Mouse (Mus musculus) neural tube, embryonic 15.5 days (tissue): ENCODE data around the gene Map3k11. TPM values are rescaled to one million over a fixed set of nuclear protein-coding genes. Genes with fewer than 3 reads are reported as not detected.
A peak's percentile ranks its signal among the peaks of the same experiment; 100 is the strongest.

Experiments
- ATAC-seq: fragments of 200-750 bp; cut with Nextera tagmentation; 2 replicates; pipeline ENCODE4 v1.8.0; 2017; ENCODE audit warnings: mild to moderate bottlenecking, moderate TSS enrichment, moderate library complexity; ENCODE audit not compliant: low FRiP score
- H3K27ac ChIP-seq: fragments of 300-500 bp; sonication (generic); replicated peaks from 2 replicates; pipeline ENCODE4 v1.5.1; 2015; ENCODE audit warnings: mild to moderate bottlenecking, inconsistent platforms
- H3K27me3 ChIP-seq: fragments of 300-500 bp; sonication (generic); replicated peaks from 2 replicates; pipeline ENCODE4 v1.6.1; 2015; ENCODE audit warnings: inconsistent platforms
- H3K36me3 ChIP-seq: fragments of 300-500 bp; sonication (generic); 2 replicates; pipeline ENCODE4 v1.6.1; 2015; ENCODE audit warnings: inconsistent platforms
- H3K4me1 ChIP-seq: fragments of 300-500 bp; sonication (generic); 2 replicates; pipeline ENCODE4 v1.6.1; 2015; ENCODE audit warnings: inconsistent platforms
- H3K4me2 ChIP-seq: fragments of 300-500 bp; sonication (generic); 2 replicates; pipeline ENCODE4 v1.6.1; 2015; ENCODE audit warnings: inconsistent platforms, mild to moderate bottlenecking, moderate library complexity
- H3K4me3 ChIP-seq: fragments of 300-500 bp; sonication (generic); replicated peaks from 2 replicates; pipeline ENCODE4 v1.5.1; 2015; ENCODE audit warnings: mild to moderate bottlenecking, inconsistent platforms
- H3K9ac ChIP-seq: fragments of 300-500 bp; sonication (generic); replicated peaks from 2 replicates; pipeline ENCODE4 v1.6.1; 2015; ENCODE audit warnings: mild to moderate bottlenecking, inconsistent platforms
- H3K9me3 ChIP-seq: fragments of 300-500 bp; sonication (generic); replicated peaks from 2 replicates; pipeline ENCODE4 v1.6.1; 2016; ENCODE audit warnings: inconsistent platforms
- WGBS: fragments of 180-500 bp; shearing (Covaris S2); methylation state at CpG from one replicate; pipeline ENCODE4 v1.1.7; 2015; ENCODE audit warnings: mixed read lengths; 5-methylcytosine and 5-hydroxymethylcytosine counted together
- polyA plus RNA-seq: library from polyadenylated mRNA; unstranded; fragments of >200 nt; fragmentation: Nextera tagmentation; extraction: Ambion mirVana; gene quantifications from 2 replicates; pipeline ENCODE4 v1.2.1, GENCODE M21; 2015

The Map3k11 gene
- polyA plus RNA-seq = 12.7 and 18.3 TPM in 2 replicates

DNA sequence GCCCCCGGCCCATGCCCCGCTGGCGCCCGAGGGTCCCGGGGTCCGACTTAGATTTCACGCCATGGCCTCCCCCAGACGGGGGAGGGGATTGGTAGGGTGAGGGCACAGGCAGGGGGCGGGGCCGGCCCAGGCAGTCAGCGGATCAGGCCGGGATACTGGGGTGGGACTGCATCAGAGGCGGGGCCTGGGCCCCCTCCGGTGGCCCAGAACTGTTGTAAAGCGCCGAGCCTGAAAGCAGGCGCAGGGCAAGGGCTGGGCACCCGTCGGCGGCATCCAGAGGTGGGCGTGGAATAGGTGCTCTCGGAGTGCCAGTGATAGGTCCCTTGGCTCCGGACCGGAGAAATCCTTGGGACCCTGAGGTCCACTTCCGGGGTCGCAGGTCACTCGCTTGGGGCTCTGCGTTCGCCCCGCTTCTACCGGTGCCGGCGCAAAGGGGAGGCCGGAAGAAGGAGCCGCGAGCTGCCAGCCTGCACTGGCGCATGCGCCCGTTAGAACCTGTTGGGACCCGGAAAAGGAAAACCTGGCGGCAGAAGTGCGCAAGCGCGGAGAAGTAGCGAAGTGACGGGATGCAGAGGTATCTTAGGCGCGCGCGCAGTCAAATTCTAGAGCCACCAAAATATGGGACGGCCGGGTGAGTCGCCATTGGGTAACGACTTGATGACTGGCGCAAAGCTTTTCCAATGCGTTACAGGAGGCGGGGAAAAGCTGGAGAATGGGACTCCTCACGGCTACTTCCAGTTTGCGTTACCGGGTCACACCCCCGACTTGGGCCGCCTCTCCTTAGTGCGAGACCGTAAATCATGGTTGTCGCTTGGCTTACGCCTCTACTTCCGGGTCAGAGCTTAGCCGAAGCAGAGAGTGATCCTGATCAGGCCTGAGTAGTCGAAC, at the start of gene Map3k11, which contains the start of gene Pcnx3:
Gene Map3k11 (plus strand): TSS at position 543 of the 888 bp plus-strand sequence.
Gene Pcnx3 (minus strand): TSS at position 709 of the 888 bp plus-strand sequence.
- H3K9me3 ChIP-seq = no peaks in the 10 kb centered on the region
- peaks cover 39% of the 10 kb centered on the region for H3K36me3 ChIP-seq
- peak; percentile 96 for ATAC-seq
- WGBS = under 1% methylated on average over 69 of the region's 69 CpGs
- H3K4me2 ChIP-seq = peak within 1 kb of the TSS; percentile 95
- peaks cover 55% of the 10 kb centered on the region for H3K4me1 ChIP-seq
- H3K27me3 ChIP-seq = no peaks in the 10 kb centered on the region
- peak within 1 kb of the TSS; percentile 86 for H3K4me3 ChIP-seq
- peak within 1 kb of the TSS; percentile 91 for H3K27ac ChIP-seq
- peak within 1 kb of the TSS; percentile 84 for H3K9ac ChIP-seq

- Histone ChIP-seq H3K9ac (no peak overlapping the region), H3K27ac (no peak overlapping the region), H3K4me2 (no peak overlapping the region), H3K9me3 (no peaks in the 10 kb centered on the region), H3K36me3 (peaks cover 58% of the 10 kb centered on the region), H3K4me1 (peaks cover 32% of the 10 kb centered on the region), H3K4me3 (no peak overlapping the region), H3K27me3 (no peaks in the 10 kb centered on the region)
- ATAC-seq = no peak
- WGBS = 71% methylated on average over 9 of the region's 9 CpGs
Observed at GRCm38 (mm10) chr19:5640339-5640738, 48.2 kb upstream of the Map3k11 start.

- Histone ChIP-seq H3K4me3 (no peak overlapping the region), H3K27me3 (no peaks in the 10 kb centered on the region), H3K9ac (no peak overlapping the region), H3K36me3 (peaks cover 65% of the 10 kb centered on the region), H3K4me2 (no peak overlapping the region), H3K9me3 (no peaks in the 10 kb centered on the region), H3K4me1 (peaks cover 32% of the 10 kb centered on the region), H3K27ac (no peak overlapping the region)
- no peak for ATAC-seq
- 93% methylated on average over 17 of the region's 17 CpGs for WGBS
Observed at GRCm38 (mm10) chr19:5641021-5641420, 47.5 kb upstream of the Map3k11 start.

DNA sequence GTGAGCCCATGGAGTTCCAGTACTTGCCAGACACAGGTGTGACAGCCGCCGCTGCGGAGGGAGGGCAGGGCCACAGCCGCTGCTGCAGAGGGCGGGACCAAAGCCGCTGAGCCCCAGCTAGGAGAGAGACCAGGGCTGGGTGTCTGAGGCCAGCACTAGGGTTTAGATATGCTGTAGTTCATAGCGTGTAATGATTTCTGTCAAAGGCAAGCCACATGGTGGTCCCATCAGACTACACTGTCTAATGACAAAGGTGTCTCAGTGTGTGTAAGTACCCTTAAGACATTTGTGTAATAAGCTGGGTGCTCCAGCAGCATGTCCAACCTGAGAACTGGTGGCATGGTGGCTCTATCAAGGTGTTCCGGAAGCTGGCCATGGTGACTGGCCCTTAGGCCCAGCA, 46.9 kb upstream of the Map3k11 start:
- H3K9me3 ChIP-seq = no peaks in the 10 kb centered on the region

DNA sequence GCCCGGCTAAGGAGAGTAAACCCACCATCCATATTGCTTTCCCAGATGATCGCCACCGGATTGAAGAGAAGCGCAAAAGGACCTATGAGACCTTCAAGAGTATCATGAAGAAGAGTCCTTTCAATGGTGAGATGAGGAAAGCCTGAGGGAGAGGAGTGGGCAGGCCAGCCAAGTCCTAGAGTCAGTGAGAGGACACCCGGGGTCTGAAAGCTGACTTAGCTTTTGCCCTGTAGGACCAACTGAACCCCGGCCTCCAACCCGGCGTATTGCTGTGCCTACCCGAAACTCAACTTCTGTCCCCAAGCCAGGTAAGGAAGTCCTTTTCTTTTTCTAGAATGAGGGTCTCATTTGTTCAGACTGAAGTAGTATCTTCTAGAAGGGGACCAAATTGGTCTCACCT, 43.3 kb upstream of the Map3k11 start:
- H3K9ac ChIP-seq = no peak overlapping the region

More for the DNA sequence above, 46.9 kb upstream of the Map3k11 start:
- Histone ChIP-seq H3K4me2 (no peak overlapping the region), H3K4me1 (peaks cover 26% of the 10 kb centered on the region), H3K4me3 (no peak overlapping the region), H3K9ac (no peak overlapping the region), H3K27me3 (no peaks in the 10 kb centered on the region), H3K36me3 (peaks cover 70% of the 10 kb centered on the region), H3K27ac (no peak overlapping the region)
- no peak for ATAC-seq
- WGBS = 88% methylated on average over 8 of the region's 8 CpGs

GRCm38 (mm10) chr19:5646731-5647330, 41.7 kb upstream of the Map3k11 start:
- ATAC-seq = no peak
- Histone ChIP-seq H3K9me3 (no peaks in the 10 kb centered on the region), H3K9ac (no peak overlapping the region), H3K4me2 (no peak overlapping the region), H3K4me3 (no peak overlapping the region), H3K27ac (no peak overlapping the region), H3K36me3 (peaks cover 73% of the 10 kb centered on the region), H3K27me3 (no peaks in the 10 kb centered on the region), H3K4me1 (peaks cover 17% of the 10 kb centered on the region)
- 86% methylated on average over 8 of the region's 8 CpGs for WGBS

More for the DNA sequence above, 43.3 kb upstream of the Map3k11 start:
- peaks cover 77% of the 10 kb centered on the region for H3K36me3 ChIP-seq
- no peaks in the 10 kb centered on the region for H3K9me3 ChIP-seq
- 97% methylated on average over 9 of the region's 9 CpGs for whole genome bisulfite sequencing
- ATAC-seq = no peak
- no peak overlapping the region for H3K4me3 ChIP-seq
- no peaks in the 10 kb centered on the region for H3K27me3 ChIP-seq
- peaks cover 20% of the 10 kb centered on the region for H3K4me1 ChIP-seq
- H3K4me2 ChIP-seq = no peak overlapping the region
- no peak overlapping the region for H3K27ac ChIP-seq

- Histone ChIP-seq H3K4me3 (no peak overlapping the region), H3K9ac (no peak overlapping the region), H3K36me3 (peaks cover 63% of the 10 kb centered on the region), H3K9me3 (no peaks in the 10 kb centered on the region), H3K4me2 (no peak overlapping the region), H3K27ac (0 out of 2 replicates have a peak overlapping the region, but pooled peaks have one; percentile 81), H3K4me1 (peaks cover 17% of the 10 kb centered on the region), H3K27me3 (no peaks in the 10 kb centered on the region)
- no peak for ATAC-seq
- 95% methylated on average over 6 of the region's 6 CpGs for WGBS
Observed at GRCm38 (mm10) chr19:5647791-5648190, 40.8 kb upstream of the Map3k11 start.

DNA sequence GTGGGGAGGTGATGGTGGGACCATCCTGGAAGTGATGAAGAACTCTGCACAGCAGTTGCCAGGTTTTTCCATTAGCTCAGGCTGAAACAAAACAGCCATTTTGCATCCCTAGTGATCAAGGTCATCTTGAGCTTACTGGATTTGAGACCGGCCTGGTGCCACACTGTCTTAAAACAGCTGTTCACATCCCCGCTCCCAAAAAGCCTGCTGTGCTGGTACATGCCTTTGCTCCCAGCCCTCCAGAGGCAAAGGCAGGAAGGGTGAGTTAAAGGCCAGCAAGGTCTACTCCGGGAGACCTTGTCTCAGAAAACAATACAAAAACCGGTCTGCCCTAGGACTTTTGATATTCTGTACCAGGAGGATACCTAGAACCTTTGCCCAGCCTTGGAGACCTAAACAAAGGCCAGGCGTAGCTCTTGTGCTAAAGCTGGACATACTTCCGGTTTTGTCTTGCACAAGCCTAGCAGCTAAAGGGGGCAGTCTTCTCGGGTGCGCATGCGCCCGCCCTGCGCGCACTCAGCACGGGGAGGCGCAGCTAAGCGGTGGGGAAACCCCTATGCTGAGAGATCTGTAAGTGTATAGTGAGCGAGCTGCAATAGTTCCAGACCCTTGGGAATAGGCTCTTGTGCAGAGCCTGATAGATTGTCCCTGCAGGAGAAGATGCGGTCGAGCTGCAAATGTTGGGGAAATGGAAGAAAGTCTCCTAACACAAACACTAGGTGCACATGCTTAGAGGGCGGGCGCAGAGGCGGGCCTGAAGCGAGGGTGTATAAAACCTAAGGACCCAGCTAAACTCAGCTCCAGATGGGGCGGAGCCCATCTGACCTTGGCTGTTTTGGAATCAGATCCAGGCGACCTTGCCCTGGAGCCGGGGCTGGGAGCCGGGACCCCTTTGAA, 39.9 kb upstream of the Map3k11 start:
- 14% methylated on average over 26 of the region's 26 CpGs for WGBS
- Histone ChIP-seq H3K27me3 (peaks cover 9% of the 10 kb centered on the region), H3K9ac (peak overlapping the region; percentile 39), H3K4me3 (peak overlapping the region; percentile 29), H3K4me1 (peaks cover 17% of the 10 kb centered on the region), H3K9me3 (no peaks in the 10 kb centered on the region), H3K36me3 (peaks cover 56% of the 10 kb centered on the region), H3K4me2 (peak overlapping the region; percentile 63), H3K27ac (peak overlapping the region; percentile 81)
- peak; percentile 92 for ATAC-seq

GRCm38 (mm10) chr19:5649298-5649741, 39.2 kb upstream of the Map3k11 start:
- peak overlapping the region; percentile 63 for H3K4me2 ChIP-seq
- 69% methylated on average over 6 of the region's 6 CpGs for WGBS
- H3K27ac ChIP-seq = peak overlapping the region; percentile 81
- peak overlapping the region; percentile 29 for H3K4me3 ChIP-seq
- peak overlapping the region; percentile 39 for H3K9ac ChIP-seq
- peaks cover 15% of the 10 kb centered on the region for H3K27me3 ChIP-seq
- peak; percentile 32; the same call in 1 of the 2 replicates for ATAC-seq
- H3K36me3 ChIP-seq = peaks cover 49% of the 10 kb centered on the region
- H3K9me3 ChIP-seq = no peaks in the 10 kb centered on the region
- H3K4me1 ChIP-seq = peaks cover 24% of the 10 kb centered on the region

GRCm38 (mm10) chr19:5651502-5652274, 36.9 kb upstream of the Map3k11 start:
- Histone ChIP-seq H3K4me1 (peaks cover 32% of the 10 kb centered on the region), H3K4me2 (no peak overlapping the region), H3K9ac (no peak overlapping the region), H3K27me3 (peaks cover 38% of the 10 kb centered on the region), H3K9me3 (no peaks in the 10 kb centered on the region), H3K4me3 (no peak overlapping the region), H3K36me3 (peaks cover 26% of the 10 kb centered on the region), H3K27ac (no peak overlapping the region)
- 70% methylated on average over 13 of the region's 13 CpGs for WGBS
- ATAC-seq = no peak
